Mouse (Mus musculus): ENCODE data around the gene Olfr1302. TPM values are rescaled to one million over a fixed set of nuclear protein-coding genes. Genes with fewer than 3 reads are reported as not detected.

Gene Olfr1302
- total RNA-seq (2022), result not detected

DNA sequence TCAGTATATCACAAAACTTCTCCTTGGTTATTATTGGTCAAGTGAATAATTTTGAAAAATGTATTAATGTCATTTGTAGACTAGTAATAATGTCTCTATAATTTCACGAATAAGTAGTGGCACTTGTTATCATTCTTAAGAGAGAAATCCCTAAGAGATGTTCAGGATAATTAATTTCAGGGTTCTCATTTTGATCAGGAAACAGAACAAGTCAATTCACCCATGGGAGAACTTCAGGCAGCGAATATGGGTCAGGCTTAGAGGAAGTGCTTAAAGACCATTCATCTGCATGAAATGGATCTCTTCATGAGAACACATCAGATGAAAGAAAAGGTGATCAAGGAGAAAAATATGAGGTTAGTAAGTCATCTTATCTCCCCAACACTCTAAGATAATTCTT, at the start of gene Olfr1302:
Gene Olfr1302 (plus strand): TSS at position 301 of the 400 bp plus-strand sequence.
- no peak for DNase-seq (ENCODE audit: low spot score in 2 of 2)

DNA sequence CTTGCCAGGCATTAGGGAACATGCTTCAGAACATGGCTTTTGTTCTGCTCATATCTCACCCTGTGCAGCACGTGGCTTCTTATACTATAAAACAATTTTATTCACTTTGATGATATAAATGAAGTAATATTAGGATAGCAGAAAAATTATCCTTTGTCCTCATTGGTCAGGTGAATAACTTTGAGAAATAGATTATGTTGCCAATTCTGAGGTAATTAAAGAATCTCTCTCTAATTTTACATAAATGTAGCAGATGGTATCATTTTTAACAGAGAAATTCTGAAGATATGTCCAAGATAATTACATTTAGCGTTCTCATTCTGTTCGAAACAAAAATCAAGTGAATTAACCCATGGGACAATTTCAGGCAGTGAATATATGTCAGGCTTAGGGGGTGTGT, 26.5 kb upstream of the Olfr1302 start, which contains the start of gene Olfr1301:
Gene Olfr1301 (plus strand): TSS at position 301 of the 400 bp plus-strand sequence.
- no peak for DNase-seq (ENCODE audit: low spot score in 2 of 2)

DNA sequence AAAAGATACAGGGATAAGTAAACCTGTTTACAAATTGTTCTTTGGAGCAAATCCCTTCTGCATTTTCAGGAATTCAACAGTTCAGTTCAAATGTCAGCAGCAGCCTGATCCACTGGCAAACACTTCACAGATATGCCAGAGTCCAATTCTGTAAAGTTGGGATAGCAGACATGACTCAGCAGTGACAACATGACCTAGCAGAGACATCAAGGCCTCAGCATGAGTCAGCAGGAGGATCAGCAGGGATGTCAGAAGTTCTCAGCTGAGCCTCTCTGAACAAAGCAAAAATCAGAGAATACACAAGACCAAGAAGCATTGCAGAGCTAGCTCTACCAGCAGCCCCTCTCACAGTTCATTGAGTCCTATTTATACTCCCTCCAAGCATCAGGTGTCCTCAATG, 35.7 kb downstream of the Olfr1302 start:
- no peak for DNase-seq (ENCODE audit: low spot score in 2 of 2)

DNA sequence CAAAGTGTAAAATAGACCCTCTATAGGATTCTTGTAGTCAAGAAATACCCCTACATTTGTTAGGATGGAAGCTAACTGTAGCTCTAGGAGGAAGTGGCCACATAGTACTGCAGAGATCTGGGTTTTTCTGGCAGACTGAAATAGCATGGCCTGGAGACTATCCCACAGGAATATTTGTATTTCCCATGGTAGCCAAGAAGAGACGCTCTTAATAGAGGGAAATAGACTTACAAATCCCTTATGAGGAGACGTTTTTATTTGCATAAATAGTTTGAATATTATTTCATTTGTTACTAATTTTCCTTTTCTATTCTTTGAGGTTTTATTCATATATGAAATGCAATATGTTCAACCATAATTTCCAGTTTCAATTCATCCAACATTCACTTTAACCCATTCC, 43.0 kb downstream of the Olfr1302 start, which contains the start of gene Olfr1303:
Gene Olfr1303 (minus strand): TSS at position 101 of the 400 bp plus-strand sequence.
- DNase-seq (ENCODE audit: low spot score in 2 of 2), result no peak

Other genes with a start within 250 kb of the Olfr1302 start
- gene Olfr1294, start 237.1 kb upstream of the Olfr1302 start, total RNA-seq (2022), result not detected
- gene Olfr1295, start 207.7 kb upstream of the Olfr1302 start, total RNA-seq (2022), result not detected
- gene Olfr1297, start 150.9 kb upstream of the Olfr1302 start, total RNA-seq (2022), result not detected
- gene Olfr1298, start 128.2 kb upstream of the Olfr1302 start, total RNA-seq (2022), result not detected
- not detected for gene Olfr1299, start 116.0 kb upstream of the Olfr1302 start, total RNA-seq (2022)
- not detected for gene Olfr1301, start 26.4 kb upstream of the Olfr1302 start, total RNA-seq (2022)
- gene Olfr1303, start 42.9 kb downstream of the Olfr1302 start, total RNA-seq (2022), result not detected
- not detected for gene Olfr1305, start 99.7 kb downstream of the Olfr1302 start, total RNA-seq (2022)
- not detected for gene Olfr1306, start 138.8 kb downstream of the Olfr1302 start, total RNA-seq (2022)
- gene Olfr1307, start 172.0 kb downstream of the Olfr1302 start, total RNA-seq (2022), result under 1 TPM; 0.02 to 0.05 (median 0.04) TPM
- not detected for gene Olfr1308, start 187.5 kb downstream of the Olfr1302 start, total RNA-seq (2022)
- not detected for gene Olfr1309, start 212.9 kb downstream of the Olfr1302 start, total RNA-seq (2022)
- not detected for gene Olfr1310, start 235.3 kb downstream of the Olfr1302 start, total RNA-seq (2022)
- gene Olfr1311, start 247.0 kb downstream of the Olfr1302 start, total RNA-seq (2022), result not detected